Comparison of ENCODE assay signal across 30 mouse cellular contexts in genomic region chr10:39583718-39584117, GRCm38 (mm10). TPM values are rescaled to one million over a fixed set of nuclear protein-coding genes. Genes with fewer than 3 reads are reported as not detected.
DNase-seq lines count a peak whose midpoint lies in the region; ATAC-seq lines count a peak whose summit lies in the region.
"Had no signal": no experiment of that assay in that cellular context is flagged by ENCODE, and none has a peak within 500 bp of the region (broad histone marks: within the 10 kb centered on the region; RNA-seq: fewer than 3 reads in every experiment).

No protein-coding gene starts in this region.

- peaks cover 42% of the 10 kb centered on the region for H3K4me1 ChIP-seq in embryonic facial prominence, embryonic 15.5 days

- no peaks in the 10 kb centered on the region for H3K27me3 ChIP-seq in embryonic facial prominence, embryonic 15.5 days
- H3K27me3 ChIP-seq: CH12.LX; embryonic facial prominence, embryonic 12.5 days; hindbrain, embryonic 15.5 days; intestine, embryonic 15.5 days; limb, embryonic 12.5 days; neural tube, embryonic 12.5 days; Patski; stomach, embryonic 15.5 days had no signal

- 48% methylated on average over 12 of the region's 12 CpGs for WGBS in embryonic facial prominence, embryonic 15.5 days

- ATAC-seq in embryonic facial prominence, embryonic 15.5 days (ENCODE audit: insufficient number of reproducible peaks, low FRiP score, low TSS enrichment, low read depth): peak; percentile 48; the same call in 1 of the 2 replicates
- ATAC-seq: forebrain, embryonic 14.5 days; intestine, embryonic 15.5 days; Patski had no signal

- peak overlapping the region; percentile 80 for H3K27ac ChIP-seq in embryonic facial prominence, embryonic 15.5 days (replicated peaks)
- H3K27ac ChIP-seq: embryonic facial prominence, embryonic 12.5 days; heart, embryonic 10.5 days; hindbrain, embryonic 15.5 days; intestine, embryonic 15.5 days; limb, embryonic 12.5 days; liver, embryonic 14.5 days; neural tube, embryonic 12.5 days; stomach, embryonic 15.5 days had no signal

- no peaks in the 10 kb centered on the region for H3K36me3 ChIP-seq in embryonic facial prominence, embryonic 15.5 days
- H3K36me3 ChIP-seq: embryonic facial prominence, embryonic 12.5 days; G1E; heart, embryonic 10.5 days; hindbrain, embryonic 15.5 days; intestine, embryonic 15.5 days; limb, embryonic 12.5 days; neural tube, embryonic 12.5 days; stomach, embryonic 15.5 days had no signal

- no peaks in the 10 kb centered on the region for H3K9me3 ChIP-seq in embryonic facial prominence, embryonic 15.5 days (replicated peaks)
- H3K9me3 ChIP-seq: embryonic facial prominence, embryonic 12.5 days; G1E; heart, embryonic 10.5 days; hindbrain, embryonic 15.5 days; intestine, embryonic 15.5 days; limb, embryonic 12.5 days; neural tube, embryonic 12.5 days; stomach, embryonic 15.5 days had no signal

- H3K4me3 ChIP-seq in embryonic facial prominence, embryonic 15.5 days (replicated peaks): no peak overlapping the region
- H3K4me3 ChIP-seq: embryonic facial prominence, embryonic 12.5 days; heart, embryonic 10.5 days; hindbrain, embryonic 15.5 days; intestine, embryonic 15.5 days; limb, embryonic 12.5 days; neural tube, embryonic 12.5 days; stomach, embryonic 15.5 days had no signal

- H3K4me2 ChIP-seq in embryonic facial prominence, embryonic 15.5 days (replicated peaks): no peak overlapping the region
- H3K4me2 ChIP-seq: embryonic facial prominence, embryonic 12.5 days; hindbrain, embryonic 15.5 days; intestine, embryonic 15.5 days; limb, embryonic 12.5 days; lung, embryonic 14.5 days; neural tube, embryonic 12.5 days; stomach, embryonic 15.5 days had no signal

- no peak overlapping the region for H3K9ac ChIP-seq in embryonic facial prominence, embryonic 15.5 days
- H3K9ac ChIP-seq: embryonic facial prominence, embryonic 12.5 days; hindbrain, embryonic 15.5 days; intestine, embryonic 15.5 days; limb, embryonic 12.5 days; liver, embryonic 14.5 days; lung, embryonic 14.5 days; neural tube, embryonic 12.5 days; stomach, embryonic 15.5 days had no signal

- peak; percentile 39 for DNase-seq in layer of hippocampus, adult 9-11 months
- no peak for DNase-seq in layer of hippocampus, postnatal 25 days (ENCODE audit: extremely low spot score in 1 of 2, low spot score in 1 of 2)
- peak; percentile 54 to 56 for DNase-seq in right cerebral cortex, adult 2 months (ENCODE audit: low spot score in 2 of 2)
- DNase-seq in right cerebral cortex, postnatal 4 days: no peak
- peak; percentile 48 for DNase-seq in telencephalon, adult 2 months (ENCODE audit: low read depth, low spot score)
- no peak for DNase-seq in lung, postnatal 25 days (ENCODE audit: low spot score)
- DNase-seq: B cell, adult 2 months; cerebellum, adult 11-12 months; cerebellum, postnatal 14 days; kidney, adult 8-10 months; kidney, postnatal 14 days; layer of hippocampus, postnatal 36 days; lung, embryonic 14.5 days; midbrain, embryonic 14.5 days; retina, postnatal 1 day; thymus, adult 2 months; thymus, postnatal 4 days had no signal

RNA-seq across cellular contexts. Expression of gene Traf3ip2, which starts 29.0 kb away (rescaled TPM):
- 1 to 10 TPM; 1.9 to 2.0 TPM for total RNA-seq in layer of hippocampus, postnatal 25 days (2021)
- 22.2 and 22.3 TPM in 2 replicates for polyA plus RNA-seq in embryonic facial prominence, embryonic 15.5 days (2015; fragmentation: Nextera tagmentation; extraction: Ambion mirVana)

Comparison
In these comparisons a context has a peak if more than half of its experiments do, and no peak if none do; other contexts are left out.
1. DNase-seq: peak in layer of hippocampus, adult 9-11 months (single experiment), right cerebral cortex, adult 2 months (2 of 2) and telencephalon, adult 2 months (single experiment); none in layer of hippocampus, postnatal 25 days (0 of 2), right cerebral cortex, postnatal 4 days (single experiment) and lung, postnatal 25 days (single experiment).